Mouse (Mus musculus) heart, adult 2 months (tissue): ENCODE measurements around the gene Plxna3.

ENCODE experiments used
- CTCF ChIP-seq: fragments of 200-600 bp; IDR thresholded peaks from 2 replicates; pipeline ENCODE4 v1.8.1; 2022; ENCODE audit warnings: antibody characterized with exemption, mild to moderate bottlenecking, moderate library complexity
- POLR2A ChIP-seq: fragments of 200-500 bp; IDR thresholded peaks from 2 replicates; pipeline ENCODE4 v1.6.1; 2011; ENCODE audit warnings: mild to moderate bottlenecking, low read depth, low read length, control low read depth; ENCODE audit not compliant: insufficient read depth

DNA sequence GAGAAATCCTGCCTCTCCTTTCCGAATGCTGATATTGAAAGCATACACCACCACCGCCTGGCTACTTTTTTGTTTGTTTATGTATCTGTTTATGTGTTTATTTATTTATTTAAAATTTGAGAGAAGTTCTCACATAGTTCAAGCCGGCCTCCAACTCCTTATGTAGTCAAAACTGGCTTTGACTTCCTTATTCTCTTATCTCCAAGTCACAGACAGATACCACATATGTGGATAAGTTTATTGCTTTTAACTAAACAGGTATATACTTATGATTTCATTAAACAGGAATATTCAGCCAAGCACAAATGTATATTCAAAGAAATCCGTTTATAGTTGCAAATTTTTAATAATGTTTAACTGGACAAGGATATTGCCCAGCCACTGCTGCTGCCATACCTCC lies 35.4 kb upstream of the Plxna3 start:
- TF ChIP-seq CTCF (no peak), POLR2A (no peak)
